In the genomic region with DNA sequence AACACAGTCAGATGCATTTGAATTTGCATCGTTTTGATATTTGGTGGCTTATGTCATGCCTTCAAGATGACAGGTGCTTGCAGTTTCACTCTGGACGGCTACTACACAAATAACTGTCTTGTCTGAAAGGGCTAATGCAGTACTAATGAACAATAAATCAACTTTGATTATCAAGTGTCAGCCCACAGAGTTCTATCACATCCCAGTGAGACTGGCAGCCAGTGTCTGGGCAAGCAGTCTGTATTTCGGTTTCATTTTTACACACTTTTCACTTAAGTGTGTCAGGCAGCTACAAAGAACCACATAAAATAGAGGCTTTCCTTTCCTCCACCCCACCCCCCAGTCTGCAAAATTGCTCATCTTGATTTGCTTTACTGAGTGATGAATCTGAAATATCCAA, we compare ENCODE assay signal across 9 mouse cellular contexts.
DNase-seq lines count a peak whose midpoint lies in the region; ATAC-seq and TF ChIP-seq lines count a peak whose summit lies in the region.
"Had no signal": no experiment of that assay in that cellular context is flagged by ENCODE, and none has a peak within 500 bp of the region (broad histone marks: within the 10 kb centered on the region; RNA-seq: fewer than 3 reads in every experiment).

No protein-coding gene starts in this region.

- no peaks in the 10 kb centered on the region for H3K36me3 ChIP-seq in heart, postnatal 0 days (replicated peaks; ENCODE audit: control insufficient read depth, insufficient read depth, low read length)
- H3K36me3 ChIP-seq in hindbrain, postnatal 0 days (ENCODE audit: insufficient read depth, low read length): no peaks in the 10 kb centered on the region

- no peaks in the 10 kb centered on the region for H3K27me3 ChIP-seq in heart, postnatal 0 days (ENCODE audit: control insufficient read depth, insufficient read depth, low read length)
- 0 out of 2 replicates have a peak, but pooled peaks cover 11% of the 10 kb centered on the region for H3K27me3 ChIP-seq in hindbrain, postnatal 0 days (ENCODE audit: insufficient read depth, low read length)
- H3K27me3 ChIP-seq: Patski had no signal

- no peak for TF ChIP-seq CTCF in heart, postnatal 0 days (IDR thresholded peaks at IDR 0.05; ENCODE audit: low read depth)
- no peak for TF ChIP-seq CTCF in hindbrain, postnatal 0 days (IDR thresholded peaks at IDR 0.05; ENCODE audit: low read depth)

- DNase-seq in heart, postnatal 0 days (ENCODE audit: low spot score): no peak
- DNase-seq in heart, adult 9 months (ENCODE audit: low spot score in 2 of 2): no peak
- peak; percentile 64 for DNase-seq in T-cell, adult 2 months (ENCODE audit: low spot score)
- no peak for DNase-seq in hindbrain, postnatal 0 days (ENCODE audit: low spot score)
- peak; percentile 54 to 61 for DNase-seq in natural killer cell, adult 2 months (ENCODE audit: low spot score in 2 of 2)
- DNase-seq in cerebellum, adult 9-10 months: no peak
- no peak for DNase-seq in adrenal gland, postnatal 36 days
- no peak for DNase-seq in left cerebral cortex, postnatal 14 days (ENCODE audit: low spot score in 2 of 2)

- H3K4me3 ChIP-seq in heart, postnatal 0 days (ENCODE audit: low read depth, low read length): peak overlapping the region; percentile 33
- 0 out of 2 replicates have a peak overlapping the region, but pooled peaks have one; percentile 6 for H3K4me3 ChIP-seq in hindbrain, postnatal 0 days (ENCODE audit: low read length)

- no peaks in the 10 kb centered on the region for H3K9me3 ChIP-seq in heart, postnatal 0 days (replicated peaks; ENCODE audit: control insufficient read depth, low read length)
- H3K9me3 ChIP-seq in hindbrain, postnatal 0 days (ENCODE audit: low read length): no peaks in the 10 kb centered on the region

- TF ChIP-seq EP300 in heart, postnatal 0 days (IDR thresholded peaks at IDR 0.05; ENCODE audit: low read depth): no peak

- intact Hi-C loops in left cerebral cortex, postnatal 14 days (cut with DNase I): loop anchor here (10.0 kb wide), 3 partner anchors 239 to 921 kb away; a partner anchor contains a TSS

- peak overlapping the region; percentile 81 for H3K4me2 ChIP-seq in heart, postnatal 0 days (ENCODE audit: low read depth, low read length)
- H3K4me2 ChIP-seq in hindbrain, postnatal 0 days (ENCODE audit: low read depth, low read length): peak overlapping the region; percentile 26

- no peak for ATAC-seq in heart, postnatal 0 days (ENCODE audit: insufficient read depth, low read depth)
- ATAC-seq in hindbrain, postnatal 0 days: no peak
- ATAC-seq: Patski had no signal

- H3K27ac ChIP-seq in heart, postnatal 0 days (ENCODE audit: low read depth): peak overlapping the region; percentile 41
- no peak overlapping the region for H3K27ac ChIP-seq in hindbrain, postnatal 0 days

- H3K9ac ChIP-seq in heart, postnatal 0 days (replicated peaks; ENCODE audit: low read depth, low read length): peak overlapping the region; percentile 52
- H3K9ac ChIP-seq in hindbrain, postnatal 0 days (replicated peaks; ENCODE audit: low read length): no peak overlapping the region

- 13% methylated on average over 3 of the region's 3 CpGs for WGBS in heart, postnatal 0 days
- 56% methylated on average over 3 of the region's 3 CpGs for WGBS in hindbrain, postnatal 0 days

- peaks cover 18% of the 10 kb centered on the region for H3K4me1 ChIP-seq in heart, postnatal 0 days (ENCODE audit: control insufficient read depth, insufficient read depth)
- H3K4me1 ChIP-seq in hindbrain, postnatal 0 days (ENCODE audit: insufficient read depth, low read length): no peaks in the 10 kb centered on the region

Comparison
In these comparisons a context has a peak if more than half of its experiments do, and no peak if none do; other contexts are left out.
1. DNase-seq: peak in T-cell, adult 2 months (single experiment) and natural killer cell, adult 2 months (2 of 2); none in heart, postnatal 0 days (single experiment), heart, adult 9 months (0 of 2), hindbrain, postnatal 0 days (single experiment), cerebellum, adult 9-10 months (single experiment), adrenal gland, postnatal 36 days (0 of 2) and left cerebral cortex, postnatal 14 days (0 of 2).